Mouse (Mus musculus) liver, embryonic 13.5 days (tissue): Measurements from ENCODE around the gene Slc25a26. TPM values are rescaled to one million over a fixed set of nuclear protein-coding genes. Genes with fewer than 3 reads are reported as not detected.

Experiments used
- ATAC-seq: fragments of 200-750 bp; cut with Nextera tagmentation; 2 replicates; pipeline ENCODE4 v1.8.0; 2017; ENCODE audit warnings: low read depth, mild to moderate bottlenecking, moderate number of reproducible peaks, moderate library complexity
- DNase-seq: peaks from one replicate; pipeline ENCODE4 v3.0.0; 2022
- H3K27ac ChIP-seq: fragments of 300-500 bp; sonication (generic); 2 replicates; pipeline ENCODE4 v1.5.1; 2015; ENCODE audit warnings: moderate library complexity, mild to moderate bottlenecking, inconsistent platforms
- H3K27me3 ChIP-seq: fragments of 300-500 bp; sonication (generic); 2 replicates; pipeline ENCODE4 v1.6.1; 2015; ENCODE audit warnings: mild to moderate bottlenecking, inconsistent platforms
- H3K36me3 ChIP-seq: fragments of 300-500 bp; sonication (generic); 2 replicates; pipeline ENCODE4 v1.6.1; 2015; ENCODE audit warnings: mild to moderate bottlenecking, inconsistent platforms
- H3K4me1 ChIP-seq: fragments of 300-500 bp; sonication (generic); replicated peaks from 2 replicates; pipeline ENCODE4 v1.6.1; 2015; ENCODE audit warnings: inconsistent platforms
- H3K4me2 ChIP-seq: fragments of 300-500 bp; sonication (generic); 2 replicates; pipeline ENCODE4 v1.6.1; 2015; ENCODE audit warnings: inconsistent platforms, mild to moderate bottlenecking, moderate library complexity
- H3K4me3 ChIP-seq: fragments of 300-500 bp; sonication (generic); replicated peaks from 2 replicates; pipeline ENCODE4 v1.5.1; 2015; ENCODE audit warnings: mild to moderate bottlenecking, inconsistent platforms
- H3K9ac ChIP-seq: fragments of 300-500 bp; sonication (generic); 2 replicates; pipeline ENCODE4 v1.6.1; 2015; ENCODE audit warnings: mild to moderate bottlenecking, inconsistent platforms
- H3K9me3 ChIP-seq: fragments of 300-500 bp; sonication (generic); replicated peaks from 2 replicates; pipeline ENCODE4 v1.6.1; 2016; ENCODE audit warnings: inconsistent platforms
- WGBS: fragments of 180-500 bp; shearing (Covaris S2); methylation state at CpG from one replicate; pipeline ENCODE4 v1.1.7; 2015; ENCODE audit not compliant: insufficient replicate concordance; 5-methylcytosine and 5-hydroxymethylcytosine counted together
- polyA plus RNA-seq: library from polyadenylated mRNA; unstranded; fragments of >200 nt; fragmentation: Nextera tagmentation; extraction: Ambion mirVana; gene quantifications from 2 replicates; pipeline ENCODE4 v1.2.1, GENCODE M21; 2015

The Slc25a26 gene
- polyA plus RNA-seq, 1 experiment from 2014 or later = 3.5 TPM

DNA sequence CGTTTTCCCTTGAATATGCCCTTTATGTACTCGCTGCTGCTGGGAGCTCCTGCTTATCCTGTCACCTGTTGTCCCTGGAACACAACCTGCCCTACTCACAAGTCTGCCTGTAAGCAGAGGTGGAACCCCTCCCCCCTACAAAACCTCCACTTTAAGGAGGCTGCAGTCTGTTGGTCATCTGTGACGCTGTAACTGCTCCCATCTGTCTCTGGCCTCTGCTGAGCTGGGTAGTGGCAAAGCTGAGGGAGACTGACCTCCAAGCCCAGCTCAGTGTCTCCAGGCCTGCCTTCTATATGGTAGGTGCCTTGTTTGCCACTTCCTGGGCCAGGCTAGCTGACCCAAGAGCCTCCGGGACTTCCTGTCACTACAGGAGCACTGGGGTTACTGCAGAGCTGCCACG is 101.7 kb downstream of the Slc25a26 start:
- Histone ChIP-seq H3K4me2 (no peak overlapping the region), H3K9me3 (no peaks in the 10 kb centered on the region), H3K36me3 (0 out of 2 replicates have a peak, but pooled peaks cover 3% of the 10 kb centered on the region), H3K9ac (no peak overlapping the region), H3K27ac (no peak overlapping the region), H3K4me3 (no peak overlapping the region), H3K4me1 (no peaks in the 10 kb centered on the region), H3K27me3 (no peaks in the 10 kb centered on the region)
- ATAC-seq (no peak), DNase-seq (no peak)
- WGBS = 62% methylated on average over 5 of the region's 5 CpGs

DNA sequence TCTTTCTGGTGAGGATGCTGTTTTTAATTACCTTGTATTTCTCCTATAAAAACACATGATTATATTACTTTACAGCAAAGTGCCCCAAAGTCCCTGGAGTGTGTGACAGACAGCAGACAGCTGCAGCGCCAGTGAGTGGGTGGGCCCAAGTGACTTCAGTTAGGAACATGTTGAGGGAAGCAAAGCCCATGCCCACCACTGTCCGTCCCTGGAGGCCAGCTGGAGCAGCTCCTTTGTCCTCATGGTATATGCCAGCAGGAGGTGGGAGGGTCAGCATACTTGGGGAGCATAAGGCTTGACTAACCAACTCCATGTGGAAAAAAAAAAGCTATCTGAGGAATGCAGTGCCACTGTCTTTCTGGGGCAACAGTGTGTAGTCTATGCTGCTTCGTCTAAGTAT is 103.9 kb downstream of the Slc25a26 start:
- WGBS = 63% methylated on average over 3 of the region's 3 CpGs
- DNase-seq (no peak), ATAC-seq (no peak)
- Histone ChIP-seq H3K9me3 (no peaks in the 10 kb centered on the region), H3K36me3 (0 out of 2 replicates have a peak, but pooled peaks cover 8% of the 10 kb centered on the region), H3K27ac (no peak overlapping the region), H3K4me2 (no peak overlapping the region), H3K9ac (no peak overlapping the region), H3K4me1 (no peaks in the 10 kb centered on the region), H3K4me3 (no peak overlapping the region), H3K27me3 (no peaks in the 10 kb centered on the region)

DNA sequence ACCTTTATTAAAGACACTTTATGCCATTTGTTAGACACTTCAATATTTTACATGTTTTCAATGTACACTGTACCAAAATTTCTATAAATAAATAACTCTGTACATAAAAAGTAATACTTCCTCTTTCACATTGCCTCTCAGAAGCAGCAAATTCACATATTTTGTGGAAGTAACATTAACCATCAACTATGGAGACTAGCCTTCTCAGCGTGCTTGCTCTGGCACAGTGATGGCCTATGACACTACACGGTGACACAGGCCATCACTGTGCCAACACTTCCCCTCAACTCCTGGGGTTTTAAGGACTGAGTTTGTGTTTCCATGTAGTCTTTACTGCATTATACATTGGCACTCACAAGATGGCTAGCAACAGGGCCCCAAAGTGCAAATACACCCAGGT is 104.4 kb downstream of the Slc25a26 start:
- 0 out of 2 replicates have a peak, but pooled peaks cover 8% of the 10 kb centered on the region for H3K36me3 ChIP-seq
- H3K27me3 ChIP-seq = no peaks in the 10 kb centered on the region
- no peaks in the 10 kb centered on the region for H3K4me1 ChIP-seq
- no peak overlapping the region for H3K4me3 ChIP-seq
- H3K4me2 ChIP-seq = no peak overlapping the region
- 68% methylated on average over 2 of the region's 2 CpGs for whole genome bisulfite sequencing
- H3K9me3 ChIP-seq = no peaks in the 10 kb centered on the region
- H3K27ac ChIP-seq = no peak overlapping the region
- ATAC-seq (no peak), DNase-seq (no peak)
- no peak overlapping the region for H3K9ac ChIP-seq

DNA sequence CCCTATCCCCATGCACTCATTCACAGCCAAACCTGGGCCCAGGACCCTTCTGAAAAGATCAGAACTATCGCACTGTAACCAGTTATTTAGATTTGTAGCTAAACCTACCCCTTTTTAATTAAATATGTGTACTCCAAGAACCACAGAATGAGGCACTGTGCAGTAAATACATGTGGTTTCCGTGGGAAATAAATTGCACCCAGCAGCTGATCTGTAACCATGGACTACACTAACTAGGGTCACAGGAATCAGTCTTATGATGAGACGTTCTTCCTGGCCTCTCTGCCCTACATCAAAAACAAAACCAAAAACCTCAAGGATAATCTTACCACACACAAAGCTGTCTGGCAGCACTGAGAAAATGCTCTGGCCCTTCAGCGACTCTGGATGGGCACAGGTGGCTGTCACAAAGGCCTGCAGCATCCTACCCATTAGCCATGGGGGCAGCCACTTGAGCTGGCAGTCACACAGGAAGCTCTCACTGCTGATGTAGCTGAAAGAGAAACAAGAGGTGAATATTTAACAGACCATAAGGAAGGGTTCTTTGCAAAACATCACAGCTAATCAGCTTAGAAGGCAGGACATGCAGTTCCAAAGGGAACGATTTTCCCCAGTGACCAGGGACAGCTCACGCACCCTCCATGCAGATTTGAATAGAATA is 113.2 kb downstream of the Slc25a26 start:
- Histone ChIP-seq H3K36me3 (peaks cover 15% of the 10 kb centered on the region), H3K9ac (no peak overlapping the region), H3K4me2 (no peak overlapping the region), H3K27ac (no peak overlapping the region), H3K27me3 (no peaks in the 10 kb centered on the region), H3K4me1 (no peaks in the 10 kb centered on the region), H3K4me3 (no peak overlapping the region), H3K9me3 (no peaks in the 10 kb centered on the region)
- DNase-seq (no peak), ATAC-seq (no peak)
- WGBS = 66% methylated on average over 6 of the region's 6 CpGs

DNA sequence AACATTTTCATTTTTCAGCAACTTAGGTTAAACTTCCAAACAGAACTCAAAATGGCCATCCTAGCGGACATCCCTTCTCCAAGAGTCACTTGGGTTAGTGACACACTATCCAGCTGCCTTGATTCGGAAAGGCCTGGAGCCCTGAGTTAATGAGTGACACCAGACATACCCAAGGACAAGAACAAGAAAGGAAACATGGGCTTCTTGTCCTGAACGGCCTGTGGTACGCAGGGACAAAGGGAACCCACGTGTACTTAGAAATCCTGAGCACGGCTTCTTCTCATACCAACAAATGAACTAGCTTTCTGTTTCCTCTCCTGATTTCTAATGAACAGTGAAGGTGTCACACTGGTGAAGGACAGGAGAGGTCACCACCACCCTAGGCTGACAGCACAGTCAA is 114.2 kb downstream of the Slc25a26 start:
- Histone ChIP-seq H3K4me2 (no peak overlapping the region), H3K4me1 (no peaks in the 10 kb centered on the region), H3K36me3 (peaks cover 10% of the 10 kb centered on the region), H3K4me3 (no peak overlapping the region), H3K27ac (no peak overlapping the region), H3K9ac (no peak overlapping the region), H3K27me3 (no peaks in the 10 kb centered on the region), H3K9me3 (no peaks in the 10 kb centered on the region)
- ATAC-seq (no peak), DNase-seq (no peak)
- WGBS = 70% methylated on average over 6 of the region's 6 CpGs

DNA sequence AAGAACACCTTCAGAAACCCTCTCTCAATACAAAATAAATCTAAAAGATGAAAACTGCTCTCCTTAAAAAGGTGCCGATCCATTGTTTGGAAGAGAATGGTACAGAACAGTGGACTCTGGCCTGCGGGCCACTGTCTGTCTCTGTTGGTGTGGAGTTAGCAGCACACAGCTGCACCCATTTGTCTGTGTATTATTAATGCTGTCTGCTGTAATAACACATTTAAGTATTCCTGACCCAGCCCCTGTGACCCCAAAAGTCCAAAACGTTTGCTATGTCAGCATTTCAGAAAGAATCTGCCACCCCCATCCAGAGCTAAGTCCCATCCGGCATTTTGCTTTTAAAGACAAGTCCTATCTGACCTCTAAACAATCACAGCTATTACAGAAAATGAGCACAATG is 115.8 kb downstream of the Slc25a26 start:
- Histone ChIP-seq H3K4me1 (no peaks in the 10 kb centered on the region), H3K9ac (no peak overlapping the region), H3K27me3 (no peaks in the 10 kb centered on the region), H3K27ac (no peak overlapping the region), H3K9me3 (no peaks in the 10 kb centered on the region), H3K4me2 (no peak overlapping the region), H3K36me3 (0 out of 2 replicates have a peak, but pooled peaks cover 3% of the 10 kb centered on the region), H3K4me3 (no peak overlapping the region)
- DNase-seq (no peak), ATAC-seq (no peak)
- WGBS = 61% methylated on average over 4 of the region's 4 CpGs

DNA sequence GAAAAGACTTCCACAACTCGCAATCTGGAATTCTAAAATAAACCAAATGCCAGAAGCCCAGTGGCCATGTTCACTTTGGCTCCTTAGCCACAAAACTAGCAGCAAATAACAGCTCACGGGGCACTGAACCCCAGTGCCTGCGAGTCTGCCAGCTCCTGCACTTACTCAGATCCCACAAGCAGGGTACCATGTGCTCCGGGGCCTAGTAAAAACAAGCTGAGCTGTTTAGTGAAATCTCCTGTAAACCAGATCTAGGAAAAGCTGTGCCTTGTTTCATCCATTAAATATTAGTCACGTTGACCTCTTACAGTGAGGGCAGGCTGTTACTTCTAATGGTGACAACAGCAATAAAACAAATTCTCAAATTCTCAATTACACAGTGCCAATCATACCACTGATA is 118.5 kb downstream of the Slc25a26 start:
- no peaks in the 10 kb centered on the region for H3K9me3 ChIP-seq
- WGBS = 73% methylated on average over 5 of the region's 5 CpGs
- H3K36me3 ChIP-seq = no peaks in the 10 kb centered on the region
- no peak overlapping the region for H3K4me2 ChIP-seq
- H3K9ac ChIP-seq = no peak overlapping the region
- no peak for DNase-seq
- ATAC-seq = no peak
- no peak overlapping the region for H3K27ac ChIP-seq
- H3K4me1 ChIP-seq = no peaks in the 10 kb centered on the region
- no peaks in the 10 kb centered on the region for H3K27me3 ChIP-seq
- no peak overlapping the region for H3K4me3 ChIP-seq

DNA sequence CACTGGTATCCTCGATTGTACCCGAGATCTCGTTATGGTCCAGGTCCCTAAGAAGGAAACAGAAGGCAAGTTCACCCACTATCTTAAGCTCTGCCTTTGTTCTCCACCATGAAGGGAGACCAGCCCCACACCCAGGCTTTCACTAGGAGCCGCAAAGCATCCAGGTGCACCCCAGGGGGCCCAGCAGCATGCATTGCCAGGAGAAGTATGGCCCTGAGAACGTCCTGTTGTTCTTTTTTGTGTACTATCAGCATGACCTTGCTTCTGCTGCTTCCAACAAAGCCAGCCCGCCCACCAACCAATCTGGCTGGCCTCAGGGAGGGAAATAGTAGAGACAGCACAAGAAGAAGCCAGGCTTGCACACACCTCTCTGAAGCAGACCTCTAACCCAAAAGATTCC is 120.2 kb downstream of the Slc25a26 start:
- Histone ChIP-seq H3K27me3 (no peaks in the 10 kb centered on the region), H3K27ac (no peak overlapping the region), H3K4me2 (no peak overlapping the region), H3K9ac (no peak overlapping the region), H3K4me3 (no peak overlapping the region), H3K36me3 (no peaks in the 10 kb centered on the region), H3K4me1 (no peaks in the 10 kb centered on the region), H3K9me3 (no peaks in the 10 kb centered on the region)
- DNase-seq (no peak), ATAC-seq (no peak)
- WGBS = 67% methylated on average over 6 of the region's 6 CpGs

DNA sequence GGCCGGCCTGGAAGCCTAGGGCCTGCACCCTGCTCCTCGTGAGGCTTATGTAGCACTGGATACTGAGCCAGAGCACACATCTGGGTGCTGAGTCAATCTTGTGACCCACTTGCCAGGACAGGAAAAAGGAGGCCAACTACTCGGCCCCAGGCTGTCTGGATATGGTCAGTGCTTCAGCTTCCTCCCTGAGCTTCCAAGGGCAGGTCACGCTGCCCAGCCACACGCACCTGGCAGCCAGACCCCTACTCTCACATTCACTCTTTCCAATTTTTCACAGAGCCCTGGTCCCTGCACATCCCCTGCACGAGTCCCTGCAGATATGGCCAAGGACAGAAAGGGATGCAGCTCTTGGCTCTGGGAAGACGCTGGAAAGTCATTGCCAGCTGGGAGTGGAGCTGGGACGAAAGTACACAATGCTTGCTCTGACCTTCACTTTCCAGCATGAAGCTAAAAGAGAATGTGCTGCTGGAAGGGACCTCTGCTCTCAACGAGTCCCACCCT is 120.7 kb downstream of the Slc25a26 start:
- Histone ChIP-seq H3K36me3 (no peaks in the 10 kb centered on the region), H3K9me3 (no peaks in the 10 kb centered on the region), H3K4me1 (no peaks in the 10 kb centered on the region), H3K9ac (no peak overlapping the region), H3K4me2 (no peak overlapping the region), H3K27ac (no peak overlapping the region), H3K4me3 (no peak overlapping the region), H3K27me3 (no peaks in the 10 kb centered on the region)
- 61% methylated on average over 9 of the region's 9 CpGs for WGBS
- ATAC-seq (no peak), DNase-seq (no peak)

DNA sequence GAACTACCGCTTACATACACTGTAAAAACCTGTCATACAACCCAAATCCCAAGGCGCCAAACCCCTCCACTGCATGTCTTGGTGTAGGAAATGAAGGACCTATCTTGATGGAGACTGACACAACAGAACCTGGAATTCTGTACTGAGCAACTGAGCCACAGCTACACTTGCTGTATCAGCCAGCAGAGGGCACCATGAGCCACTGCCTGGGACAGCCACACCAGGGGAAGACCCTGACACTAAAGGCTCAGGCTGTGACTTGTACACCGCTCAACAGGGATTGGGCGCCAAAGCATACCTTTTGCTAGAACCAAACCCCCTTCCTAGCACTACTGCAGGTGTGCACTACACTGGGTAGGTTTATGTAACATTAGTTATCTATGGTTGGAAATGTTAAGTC is 122.9 kb downstream of the Slc25a26 start:
- H3K9ac ChIP-seq = no peak overlapping the region
- H3K36me3 ChIP-seq = no peaks in the 10 kb centered on the region
- H3K27me3 ChIP-seq = 0 out of 2 replicates have a peak, but pooled peaks cover 3% of the 10 kb centered on the region
- ATAC-seq (no peak), DNase-seq (peak; percentile 8)
- H3K4me3 ChIP-seq = no peak overlapping the region
- no peak overlapping the region for H3K27ac ChIP-seq
- no peak overlapping the region for H3K4me2 ChIP-seq
- 62% methylated on average over 4 of the region's 4 CpGs for WGBS
- no peaks in the 10 kb centered on the region for H3K9me3 ChIP-seq
- no peaks in the 10 kb centered on the region for H3K4me1 ChIP-seq

DNA sequence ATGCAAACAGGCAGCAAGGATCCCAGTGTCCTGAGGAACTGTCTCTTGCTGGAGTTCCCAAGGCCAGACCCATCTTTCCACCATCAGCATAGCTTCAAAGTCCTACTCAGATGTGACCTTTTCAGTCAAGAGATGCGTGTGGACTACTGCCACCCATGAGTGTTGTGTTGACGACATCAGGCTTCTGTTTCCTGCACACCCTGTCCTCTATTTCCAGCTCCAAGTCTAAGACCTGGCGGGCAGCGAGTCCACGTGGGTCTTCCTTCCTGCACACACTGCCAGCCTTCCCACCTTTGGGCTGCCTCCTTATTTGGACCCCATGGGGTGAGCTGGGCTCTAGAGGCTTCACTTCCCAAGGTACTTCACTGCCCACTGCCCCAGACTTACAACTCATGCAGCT is 124.4 kb downstream of the Slc25a26 start:
- ATAC-seq (no peak), DNase-seq (no peak)
- WGBS = 73% methylated on average over 5 of the region's 5 CpGs
- H3K4me3 ChIP-seq = no peak overlapping the region
- H3K27ac ChIP-seq = no peak overlapping the region
- H3K9me3 ChIP-seq = no peaks in the 10 kb centered on the region
- no peaks in the 10 kb centered on the region for H3K4me1 ChIP-seq
- no peak overlapping the region for H3K4me2 ChIP-seq
- H3K9ac ChIP-seq = no peak overlapping the region
- no peaks in the 10 kb centered on the region for H3K36me3 ChIP-seq
- H3K27me3 ChIP-seq = 0 out of 2 replicates have a peak, but pooled peaks cover 3% of the 10 kb centered on the region

DNA sequence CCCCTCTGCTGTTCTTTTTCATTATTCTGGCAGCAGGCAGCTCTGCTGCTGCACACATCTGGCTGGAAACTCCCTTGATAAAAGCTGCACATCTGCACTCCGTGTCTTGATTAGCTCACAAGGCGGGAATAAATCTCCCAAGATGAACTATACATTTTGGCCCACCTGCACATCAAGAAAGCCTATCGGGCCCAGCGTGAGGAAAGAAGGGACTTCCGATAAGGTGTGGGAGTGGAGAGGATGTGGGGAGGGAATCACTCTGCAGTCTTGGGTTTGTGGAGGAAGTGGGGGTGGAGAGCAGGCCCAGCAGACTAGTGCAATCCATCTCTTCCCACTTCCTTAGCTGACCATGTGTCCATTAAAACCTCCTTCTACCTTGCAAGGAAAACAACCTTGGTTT is 125.8 kb downstream of the Slc25a26 start:
- H3K27ac ChIP-seq = no peak overlapping the region
- 34% methylated on average over 5 of the region's 5 CpGs for WGBS
- no peak overlapping the region for H3K4me2 ChIP-seq
- ATAC-seq (no peak), DNase-seq (no peak)
- H3K4me3 ChIP-seq = no peak overlapping the region
- H3K36me3 ChIP-seq = no peaks in the 10 kb centered on the region
- no peak overlapping the region for H3K9ac ChIP-seq
- no peaks in the 10 kb centered on the region for H3K9me3 ChIP-seq
- H3K4me1 ChIP-seq = no peaks in the 10 kb centered on the region
- H3K27me3 ChIP-seq = 0 out of 2 replicates have a peak, but pooled peaks cover 3% of the 10 kb centered on the region
